17 mouse cellular contexts compared by ENCODE assay signal in genomic region chr2:79768625-79769024, GRCm38 (mm10).
"Had no signal": no experiment of that assay in that cellular context is flagged by ENCODE, and none has a peak within 500 bp of the region (broad histone marks: within the 10 kb centered on the region; RNA-seq: fewer than 3 reads in every experiment).

No protein-coding gene starts in this region.

- H3K4me1 ChIP-seq: limb, embryonic 12.5 days; neural tube, embryonic 15.5 days had no signal

- H3K27ac ChIP-seq: left cerebral cortex, adult 2 months; limb, embryonic 12.5 days; liver, embryonic 13.5 days; lung, embryonic 15.5 days; macrophage; neural tube, embryonic 15.5 days had no signal

- H3K27me3 ChIP-seq: limb, embryonic 12.5 days; liver, embryonic 13.5 days; lung, embryonic 15.5 days; megakaryocyte, embryonic 14.5 days; neural tube, embryonic 15.5 days had no signal

- H3K36me3 ChIP-seq: limb, embryonic 12.5 days; liver, embryonic 13.5 days; lung, embryonic 15.5 days; neural tube, embryonic 15.5 days had no signal

- H3K9ac ChIP-seq: limb, embryonic 12.5 days; liver, embryonic 13.5 days; liver, postnatal 0 days; lung, embryonic 15.5 days; neural tube, embryonic 15.5 days had no signal

- ATAC-seq: liver, postnatal 0 days had no signal

- H3K4me3 ChIP-seq: left cerebral cortex, adult 2 months; limb, embryonic 12.5 days; liver, embryonic 13.5 days; lung, embryonic 15.5 days; megakaryocyte, embryonic 14.5 days; myocyte; neural tube, embryonic 15.5 days had no signal

- H3K9me3 ChIP-seq: limb, embryonic 12.5 days; liver, embryonic 13.5 days; lung, embryonic 15.5 days; megakaryocyte, embryonic 14.5 days; neural tube, embryonic 15.5 days had no signal

- DNase-seq: kidney, adult 18-20 months; kidney, postnatal 14 days; liver; liver, embryonic 13.5 days; liver, postnatal 0 days; lung, postnatal 14 days; right cerebral cortex, postnatal 4 days; spleen, adult 18-20 months; thymus, adult 2 months; thymus, postnatal 25 days had no signal

- H3K4me2 ChIP-seq: limb, embryonic 12.5 days; liver, embryonic 13.5 days; lung, embryonic 15.5 days; neural tube, embryonic 15.5 days had no signal
